Mouse (Mus musculus) thymus, adult 2 months (tissue): ENCODE data around the gene Rffl.

Experiments
- CTCF ChIP-seq: fragments of 200-500 bp; IDR thresholded peaks from 2 replicates; pipeline ENCODE4 v1.5.1; 2012; ENCODE audit warnings: mild to moderate bottlenecking, control low read depth, low read length, moderate library complexity, borderline replicate concordance; ENCODE audit not compliant: control insufficient read depth, poor library complexity, insufficient read depth; ENCODE audit errors: extremely low read depth
- POLR2A ChIP-seq: fragments of 200-500 bp; IDR thresholded peaks from 2 replicates; pipeline ENCODE4 v1.6.1; 2012; ENCODE audit warnings: mild to moderate bottlenecking, low read length, control low read depth, moderate library complexity; ENCODE audit not compliant: control insufficient read depth, poor library complexity, insufficient read depth; ENCODE audit errors: extremely low read depth

DNA sequence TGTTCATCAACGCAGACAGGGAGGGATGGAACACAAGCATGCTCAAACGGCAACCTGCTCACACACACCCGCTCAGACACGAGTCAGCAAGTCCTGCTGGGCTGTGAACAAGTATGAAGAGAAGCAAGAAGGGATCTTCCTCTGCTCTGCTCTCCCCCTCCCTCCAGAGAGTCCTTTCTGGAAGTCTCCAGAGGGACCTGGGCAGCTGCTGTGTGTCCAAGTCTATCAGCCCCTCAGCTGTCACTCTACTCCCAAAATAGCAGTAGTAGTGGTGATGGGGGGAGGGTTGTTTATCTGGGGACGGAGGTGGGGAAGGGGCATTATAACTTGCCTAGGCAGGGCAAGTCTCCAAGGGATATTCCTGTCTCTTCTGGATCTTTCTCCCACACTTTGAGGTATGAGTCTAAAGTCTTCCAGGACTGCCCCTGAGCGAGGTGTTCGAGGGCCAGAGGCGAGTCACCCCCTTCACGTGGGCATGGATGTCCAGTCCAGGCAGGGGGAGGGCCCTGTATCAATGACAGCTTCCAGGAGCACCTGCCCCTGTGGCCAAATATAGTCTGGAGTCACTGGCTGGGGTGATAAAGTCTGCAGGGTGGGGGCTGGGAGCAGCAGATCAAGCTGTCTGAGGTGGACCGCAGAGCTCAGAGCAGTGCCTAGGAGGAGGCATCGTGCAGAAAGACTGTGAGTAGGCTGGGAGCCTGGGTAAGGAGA lies 39.8 kb upstream of the Rffl start:
- TF ChIP-seq CTCF: no peak
- TF ChIP-seq POLR2A: no peak
